Mouse (Mus musculus) ES-E14 (cell line): ENCODE data around the gene Clec1b.

ENCODE experiments used
- HCFC1 ChIP-seq: IDR thresholded peaks from 2 replicates; pipeline ENCODE4 v1.6.1; 2012; ENCODE audit warnings: low read length, inconsistent platforms, borderline replicate concordance; ENCODE audit not compliant: insufficient read depth
- MAFK ChIP-seq: IDR thresholded peaks from 2 replicates; pipeline ENCODE4 v1.6.1; 2014; ENCODE audit warnings: mild to moderate bottlenecking, low read depth, low read length, inconsistent platforms; ENCODE audit not compliant: insufficient read depth
- ZC3H11A ChIP-seq: IDR thresholded peaks from 2 replicates; pipeline ENCODE4 v1.6.1; 2012; ENCODE audit warnings: low read depth, mild to moderate bottlenecking, inconsistent platforms, low read length, borderline replicate concordance
- ZNF384 ChIP-seq: IDR thresholded peaks from 2 replicates; pipeline ENCODE4 v1.6.1; 2012; ENCODE audit warnings: low read depth, low read length, inconsistent platforms

GRCm38 (mm10) chr6:129369374-129370132, 27.5 kb upstream of the Clec1b start:
- TF ChIP-seq ZC3H11A (no peak), MAFK (no peak), ZNF384 (no peak), HCFC1 (no peak)
